Mouse (Mus musculus): ENCODE data around the gene 2310007B03Rik. TPM values are rescaled to one million over a fixed set of nuclear protein-coding genes. Genes with fewer than 3 reads are reported as not detected.
A peak's percentile ranks its signal among the peaks of the same experiment; 100 is the strongest.

Gene 2310007B03Rik
- polyA plus RNA-seq, 1 experiment from 2014 or later: 22.5 TPM

DNA sequence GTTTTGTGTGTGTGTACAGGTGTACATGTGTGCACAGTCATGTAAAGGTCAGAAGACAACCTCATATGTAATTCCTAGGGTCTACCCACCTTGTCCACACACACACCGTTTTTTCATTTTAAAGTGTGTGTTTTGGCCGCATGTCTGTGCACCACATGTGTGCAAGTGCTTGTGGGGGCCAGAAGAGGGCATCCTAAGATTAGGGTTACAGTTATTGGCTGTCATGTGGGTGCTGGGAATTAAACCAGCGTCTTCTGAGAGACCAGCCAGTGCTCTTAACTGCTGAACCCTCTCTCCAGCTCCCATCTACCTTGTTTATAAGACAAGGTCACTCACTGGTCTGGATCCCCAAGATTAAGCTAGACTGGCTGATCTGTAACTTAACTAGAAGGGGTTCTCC, 34.2 kb upstream of the 2310007B03Rik start:
- ATAC-seq: no peak
- Histone ChIP-seq H3K4me1 (replicated peaks; ENCODE audit: control insufficient read depth, insufficient read depth, low read length) (no peaks in the 10 kb centered on the region), H3K9ac (ENCODE audit: low read depth, low read length) (no peak overlapping the region), H3K27me3 (replicated peaks; ENCODE audit: control insufficient read depth, insufficient read depth, low read length) (peaks cover 3% of the 10 kb centered on the region; the same call in 1 of the 2 replicates), H3K9me3 (ENCODE audit: control insufficient read depth) (no peaks in the 10 kb centered on the region), H3K36me3 (ENCODE audit: control insufficient read depth, insufficient read depth) (no peaks in the 10 kb centered on the region), H3K27ac (ENCODE audit: low read depth, low read length) (no peak overlapping the region), H3K4me2 (replicated peaks; ENCODE audit: low read depth) (no peak overlapping the region), H3K4me3 (ENCODE audit: low read depth, low read length) (no peak overlapping the region)
- TF ChIP-seq CTCF (IDR thresholded peaks at IDR 0.05; ENCODE audit: low read depth): no peak
- 87% methylated on average over 3 of the region's 3 CpGs for WGBS

DNA sequence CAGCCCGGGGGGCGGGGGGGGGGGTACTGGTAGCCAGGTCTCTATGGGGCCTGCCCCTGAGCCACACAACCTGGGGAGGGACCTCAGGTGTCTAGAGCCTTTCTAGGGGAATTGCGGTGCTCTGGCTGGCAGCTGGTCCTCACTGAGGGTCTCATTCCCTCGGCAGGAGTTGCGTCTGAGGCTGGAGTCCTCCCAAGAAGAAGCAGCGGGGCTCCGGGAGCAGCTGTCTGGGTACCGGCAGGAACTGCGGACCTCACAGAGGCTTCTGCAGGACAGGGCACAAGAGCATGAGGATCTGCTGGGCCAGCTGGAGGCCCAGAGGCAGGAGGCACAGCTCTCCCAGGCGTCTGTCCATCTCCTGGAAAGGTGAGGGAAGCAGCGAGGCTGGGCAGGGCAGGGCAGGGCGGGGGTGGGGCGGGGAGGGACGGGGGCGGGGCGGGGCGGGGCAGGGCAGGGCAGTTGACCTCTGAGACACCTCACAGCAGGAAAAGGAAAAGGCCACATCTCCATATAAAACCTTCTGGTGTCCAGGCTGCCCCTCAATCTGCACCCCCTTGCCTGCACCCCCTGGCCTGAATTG, 30.1 kb upstream of the 2310007B03Rik start:
- TF ChIP-seq CTCF (IDR thresholded peaks at IDR 0.05; ENCODE audit: low read depth): no peak
- peaks cover 3% of the 10 kb centered on the region; the same call in 1 of the 2 replicates for H3K27me3 ChIP-seq (replicated peaks; ENCODE audit: control insufficient read depth, insufficient read depth, low read length)
- no peaks in the 10 kb centered on the region for H3K9me3 ChIP-seq (ENCODE audit: control insufficient read depth)
- H3K4me3 ChIP-seq (ENCODE audit: low read depth, low read length): no peak overlapping the region
- no peak overlapping the region for H3K27ac ChIP-seq (ENCODE audit: low read depth, low read length)
- ATAC-seq: no peak
- no peak overlapping the region for H3K9ac ChIP-seq (ENCODE audit: low read depth, low read length)
- 17% methylated on average over 11 of the region's 17 CpGs for WGBS
- no peaks in the 10 kb centered on the region for H3K4me1 ChIP-seq (replicated peaks; ENCODE audit: control insufficient read depth, insufficient read depth, low read length)
- H3K4me2 ChIP-seq (replicated peaks; ENCODE audit: low read depth): no peak overlapping the region
- H3K36me3 ChIP-seq (ENCODE audit: control insufficient read depth, insufficient read depth): no peaks in the 10 kb centered on the region

DNA sequence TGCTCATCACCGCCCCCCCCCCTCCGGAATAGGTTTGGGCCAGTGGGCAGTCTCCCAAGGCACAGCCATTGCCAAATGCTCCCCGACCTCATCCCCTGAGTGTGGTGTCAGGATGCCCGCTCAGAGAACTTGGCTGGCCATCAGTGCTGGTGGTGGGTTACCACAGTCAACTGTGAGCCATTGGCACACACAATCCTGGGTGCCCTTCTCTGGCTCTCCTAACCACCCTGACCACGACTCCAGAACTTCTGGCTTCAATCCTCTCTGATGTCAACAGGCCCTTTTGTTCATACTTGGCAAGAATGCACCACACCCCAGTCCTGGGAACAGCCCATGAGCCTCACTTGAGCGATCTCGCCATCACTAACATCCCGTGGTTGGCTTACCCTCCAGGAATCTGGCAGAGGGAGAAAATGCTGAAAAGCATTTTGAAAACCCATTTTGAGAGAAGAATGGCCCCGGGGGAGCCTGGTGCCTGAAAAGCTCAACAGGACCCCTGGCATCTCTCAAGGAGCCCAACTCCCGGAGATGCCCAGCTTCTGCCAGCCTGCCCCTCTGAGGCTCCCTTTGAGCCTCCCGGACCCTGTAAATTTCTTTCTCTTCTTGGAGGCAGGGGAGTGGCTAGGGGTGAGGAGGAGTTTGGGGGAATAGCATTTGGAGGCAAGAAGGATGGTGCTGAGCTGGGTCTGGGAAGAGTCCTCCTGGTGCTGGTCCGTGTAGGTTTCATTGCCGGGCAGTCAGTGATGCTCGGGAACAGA, 23.5 kb upstream of the 2310007B03Rik start:
- no peaks in the 10 kb centered on the region for H3K36me3 ChIP-seq (ENCODE audit: control insufficient read depth, insufficient read depth)
- H3K4me2 ChIP-seq (replicated peaks; ENCODE audit: low read depth): no peak overlapping the region
- no peak for TF ChIP-seq CTCF (IDR thresholded peaks at IDR 0.05; ENCODE audit: low read depth)
- ATAC-seq: no peak
- H3K4me3 ChIP-seq (ENCODE audit: low read depth, low read length): no peak overlapping the region
- H3K27me3 ChIP-seq (replicated peaks; ENCODE audit: control insufficient read depth, insufficient read depth, low read length): no peaks in the 10 kb centered on the region
- no peak overlapping the region for H3K27ac ChIP-seq (ENCODE audit: low read depth, low read length)
- WGBS: 81% methylated on average over 14 of the region's 14 CpGs
- no peaks in the 10 kb centered on the region for H3K9me3 ChIP-seq (ENCODE audit: control insufficient read depth)
- no peak overlapping the region for H3K9ac ChIP-seq (ENCODE audit: low read depth, low read length)
- H3K4me1 ChIP-seq (replicated peaks; ENCODE audit: control insufficient read depth, insufficient read depth, low read length): no peaks in the 10 kb centered on the region

DNA sequence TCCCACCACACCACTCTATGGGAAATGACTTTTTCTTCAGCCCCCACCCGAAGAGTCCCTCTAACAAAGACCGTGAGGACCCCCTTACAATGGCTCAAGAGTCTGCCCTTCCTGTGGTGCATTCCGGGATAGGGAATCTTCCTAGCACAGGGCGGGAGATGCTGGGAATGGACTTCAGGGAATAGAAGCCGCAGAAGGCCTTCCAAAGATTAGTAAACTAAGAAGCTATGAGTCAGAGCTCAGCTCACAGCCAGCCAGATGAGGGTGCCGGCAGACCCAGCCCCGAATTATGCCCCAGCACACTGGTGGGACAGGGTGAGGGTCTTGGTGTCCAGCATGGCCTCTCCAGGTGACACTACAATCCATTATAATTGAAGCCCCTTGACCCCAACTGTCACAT, 21.5 kb upstream of the 2310007B03Rik start:
- Histone ChIP-seq H3K27ac (ENCODE audit: low read depth, low read length) (no peak overlapping the region), H3K9me3 (ENCODE audit: control insufficient read depth) (no peaks in the 10 kb centered on the region), H3K9ac (ENCODE audit: low read depth, low read length) (no peak overlapping the region), H3K4me1 (replicated peaks; ENCODE audit: control insufficient read depth, insufficient read depth, low read length) (no peaks in the 10 kb centered on the region), H3K4me2 (replicated peaks; ENCODE audit: low read depth) (no peak overlapping the region), H3K27me3 (replicated peaks; ENCODE audit: control insufficient read depth, insufficient read depth, low read length) (no peaks in the 10 kb centered on the region), H3K36me3 (ENCODE audit: control insufficient read depth, insufficient read depth) (no peaks in the 10 kb centered on the region), H3K4me3 (ENCODE audit: low read depth, low read length) (no peak overlapping the region)
- 84% methylated on average over 7 of the region's 7 CpGs for WGBS
- no peak for ATAC-seq
- TF ChIP-seq CTCF (IDR thresholded peaks at IDR 0.05; ENCODE audit: low read depth): no peak

DNA sequence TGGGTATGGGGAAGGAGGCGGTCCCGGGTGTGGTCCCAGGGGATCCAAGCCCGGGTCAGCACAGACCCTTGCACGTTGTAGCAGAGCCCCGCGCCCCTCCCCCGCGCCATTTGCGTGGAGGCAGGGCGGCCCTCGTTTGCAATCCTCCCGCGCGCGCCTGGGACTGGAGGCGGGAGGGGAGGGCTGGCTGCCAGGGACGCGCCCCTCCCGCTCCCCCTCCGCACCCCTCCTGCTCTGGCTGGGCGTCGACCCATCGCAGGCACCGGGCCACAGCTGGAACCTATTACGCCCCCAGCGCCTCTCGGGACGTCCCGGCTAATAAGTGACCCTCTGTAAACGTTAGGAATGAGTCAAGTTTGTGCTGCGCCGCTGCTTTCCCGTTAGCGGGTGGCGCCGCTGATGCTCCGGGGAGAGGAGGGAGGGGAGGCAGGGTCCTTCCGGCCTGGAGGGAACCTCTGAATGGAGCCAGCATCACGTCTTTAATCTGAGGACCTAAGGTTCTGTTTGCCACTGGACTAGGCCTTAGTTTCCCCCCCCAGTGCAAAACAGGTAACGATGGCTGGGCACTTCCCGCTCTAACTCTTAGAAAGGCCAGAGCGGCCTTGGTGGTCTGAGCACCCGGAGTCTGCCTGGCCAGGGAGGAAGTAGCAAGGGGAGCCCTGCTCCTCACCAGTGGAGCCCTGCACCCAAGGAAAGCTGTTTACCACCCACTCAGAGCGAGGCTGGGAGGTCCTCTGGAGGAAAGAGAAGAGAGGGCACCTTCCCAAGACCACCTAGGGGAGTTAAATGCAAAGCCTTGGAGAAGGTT, 16.0 kb upstream of the 2310007B03Rik start:
- TF ChIP-seq CTCF (IDR thresholded peaks at IDR 0.05; ENCODE audit: low read depth): no peak
- Histone ChIP-seq H3K27ac (ENCODE audit: low read depth, low read length) (peak overlapping the region; percentile 15; the same call in 1 of the 2 replicates), H3K27me3 (replicated peaks; ENCODE audit: control insufficient read depth, insufficient read depth, low read length) (peaks cover 3% of the 10 kb centered on the region), H3K4me1 (replicated peaks; ENCODE audit: control insufficient read depth, insufficient read depth, low read length) (no peaks in the 10 kb centered on the region), H3K9me3 (ENCODE audit: control insufficient read depth) (no peaks in the 10 kb centered on the region), H3K4me2 (replicated peaks; ENCODE audit: low read depth) (peak overlapping the region; percentile 60), H3K9ac (ENCODE audit: low read depth, low read length) (no peak overlapping the region), H3K36me3 (ENCODE audit: control insufficient read depth, insufficient read depth) (no peaks in the 10 kb centered on the region), H3K4me3 (ENCODE audit: low read depth, low read length) (peak overlapping the region; percentile 21)
- 4% methylated on average over 39 of the region's 44 CpGs for WGBS
- ATAC-seq: peak; percentile 36; the same call in 1 of the 2 replicates

DNA sequence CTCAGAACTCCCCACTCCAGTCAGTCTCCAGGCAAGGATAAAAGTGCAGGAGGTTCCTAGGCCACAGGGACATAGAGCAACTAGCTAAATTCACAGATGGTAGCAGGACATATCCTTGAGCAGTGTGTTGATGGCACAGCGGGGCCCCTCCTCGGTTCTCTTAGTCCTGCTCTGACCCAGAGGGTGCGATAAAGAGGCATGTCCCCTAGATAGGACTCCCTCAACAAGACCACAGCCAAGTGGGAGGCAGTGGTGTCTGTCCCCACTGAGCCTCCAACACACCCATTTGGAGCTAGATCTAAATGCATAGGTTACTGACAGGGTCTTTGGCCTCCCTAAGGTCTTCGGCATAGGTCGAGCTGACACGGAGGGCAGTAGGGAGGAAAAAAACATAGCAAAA, 15.1 kb upstream of the 2310007B03Rik start:
- Histone ChIP-seq H3K4me3 (ENCODE audit: low read depth, low read length) (no peak overlapping the region), H3K9ac (ENCODE audit: low read depth, low read length) (no peak overlapping the region)

More for the DNA sequence above, 15.1 kb upstream of the 2310007B03Rik start:
- ATAC-seq: no peak
- no peak overlapping the region for H3K27ac ChIP-seq (ENCODE audit: low read depth, low read length)
- TF ChIP-seq CTCF (IDR thresholded peaks at IDR 0.05; ENCODE audit: low read depth): no peak
- H3K9me3 ChIP-seq (ENCODE audit: control insufficient read depth): no peaks in the 10 kb centered on the region
- peaks cover 3% of the 10 kb centered on the region for H3K27me3 ChIP-seq (replicated peaks; ENCODE audit: control insufficient read depth, insufficient read depth, low read length)
- H3K4me1 ChIP-seq (replicated peaks; ENCODE audit: control insufficient read depth, insufficient read depth, low read length): no peaks in the 10 kb centered on the region
- H3K36me3 ChIP-seq (ENCODE audit: control insufficient read depth, insufficient read depth): no peaks in the 10 kb centered on the region
- no peak overlapping the region for H3K4me2 ChIP-seq (replicated peaks; ENCODE audit: low read depth)
- WGBS: 38% methylated on average over 6 of the region's 6 CpGs

Data from intestine, postnatal 0 days (tissue).